Mouse (Mus musculus) kidney, embryonic 15.5 days (tissue): ENCODE data around the gene Prr22. TPM values are rescaled to one million over a fixed set of nuclear protein-coding genes. Genes with fewer than 3 reads are reported as not detected.
A peak's percentile ranks its signal among the peaks of the same experiment; 100 is the strongest.

ENCODE experiments used
- ATAC-seq: fragments of 200-750 bp; cut with Nextera tagmentation; replicated peaks from 2 replicates; pipeline ENCODE4 v1.8.0; 2017; ENCODE audit warnings: moderate TSS enrichment; ENCODE audit not compliant: low FRiP score
- H3K27ac ChIP-seq: fragments of 300-500 bp; sonication (generic); 2 replicates; pipeline ENCODE4 v1.5.1; 2015; ENCODE audit warnings: mild to moderate bottlenecking, inconsistent platforms
- H3K27me3 ChIP-seq: fragments of 300-500 bp; sonication (generic); 2 replicates; pipeline ENCODE4 v1.6.1; 2015; ENCODE audit warnings: inconsistent platforms
- H3K36me3 ChIP-seq: fragments of 300-500 bp; sonication (generic); 2 replicates; pipeline ENCODE4 v1.6.1; 2015; ENCODE audit warnings: inconsistent platforms
- H3K4me1 ChIP-seq: fragments of 300-500 bp; sonication (generic); 2 replicates; pipeline ENCODE4 v1.6.1; 2015; ENCODE audit warnings: inconsistent platforms
- H3K4me2 ChIP-seq: fragments of 300-500 bp; sonication (generic); 2 replicates; pipeline ENCODE4 v1.6.1; 2015; ENCODE audit warnings: moderate library complexity, mild to moderate bottlenecking, inconsistent platforms
- H3K4me3 ChIP-seq: fragments of 300-500 bp; sonication (generic); replicated peaks from 2 replicates; pipeline ENCODE4 v1.5.1; 2015; ENCODE audit warnings: mild to moderate bottlenecking, inconsistent platforms
- H3K9ac ChIP-seq: fragments of 300-500 bp; sonication (generic); 2 replicates; pipeline ENCODE4 v1.6.1; 2015; ENCODE audit warnings: mild to moderate bottlenecking, inconsistent platforms
- H3K9me3 ChIP-seq: fragments of 300-500 bp; sonication (generic); replicated peaks from 2 replicates; pipeline ENCODE4 v1.6.1; 2016; ENCODE audit warnings: inconsistent platforms
- WGBS: fragments of 180-500 bp; shearing (Covaris S2); methylation state at CpG from one replicate; pipeline ENCODE4 v1.1.7; 2015; ENCODE audit warnings: mixed read lengths; 5-methylcytosine and 5-hydroxymethylcytosine counted together
- polyA plus RNA-seq: library from polyadenylated mRNA; unstranded; fragments of >200 nt; fragmentation: Nextera tagmentation; extraction: Ambion mirVana; gene quantifications from 2 replicates; pipeline ENCODE4 v1.2.1, GENCODE M21; 2015

The Prr22 gene
- polyA plus RNA-seq, 1 experiment from 2014 or later, result 1.7 TPM

- Histone ChIP-seq H3K36me3 (no peaks in the 10 kb centered on the region), H3K27me3 (no peaks in the 10 kb centered on the region), H3K27ac (no peak overlapping the region), H3K9ac (no peak overlapping the region), H3K4me3 (no peak overlapping the region), H3K9me3 (no peaks in the 10 kb centered on the region), H3K4me2 (no peak overlapping the region), H3K4me1 (no peaks in the 10 kb centered on the region)
- ATAC-seq, result no peak
- 68% methylated on average over 3 of the region's 3 CpGs for WGBS
Measured at GRCm38 (mm10) chr17:56788886-56789285, 18.8 kb downstream of the Prr22 start.

- no peak for ATAC-seq
Measured at GRCm38 (mm10) chr17:56789286-56789685, 19.2 kb downstream of the Prr22 start.

GRCm38 (mm10) chr17:56792588-56792987 is 22.5 kb downstream of the Prr22 start:
- 78% methylated on average over 3 of the region's 3 CpGs for WGBS
- H3K27ac ChIP-seq, result no peak overlapping the region
- H3K27me3 ChIP-seq, result no peaks in the 10 kb centered on the region
- H3K4me1 ChIP-seq, result no peaks in the 10 kb centered on the region
- no peaks in the 10 kb centered on the region for H3K36me3 ChIP-seq
- ATAC-seq, result no peak
- H3K9ac ChIP-seq, result no peak overlapping the region
- H3K4me2 ChIP-seq, result no peak overlapping the region
- H3K9me3 ChIP-seq, result no peaks in the 10 kb centered on the region
- H3K4me3 ChIP-seq, result no peak overlapping the region

More at GRCm38 (mm10) chr17:56789286-56789685, 19.2 kb downstream of the Prr22 start:
- Histone ChIP-seq H3K4me2 (no peak overlapping the region), H3K4me3 (no peak overlapping the region), H3K36me3 (no peaks in the 10 kb centered on the region), H3K27ac (no peak overlapping the region), H3K9me3 (no peaks in the 10 kb centered on the region), H3K27me3 (no peaks in the 10 kb centered on the region), H3K4me1 (no peaks in the 10 kb centered on the region), H3K9ac (no peak overlapping the region)
- WGBS, result 84% methylated on average over 6 of the region's 6 CpGs

GRCm38 (mm10) chr17:56793614-56794319 is 23.7 kb downstream of the Prr22 start:
- Histone ChIP-seq H3K36me3 (no peaks in the 10 kb centered on the region), H3K4me3 (no peak overlapping the region), H3K27ac (no peak overlapping the region), H3K27me3 (no peaks in the 10 kb centered on the region), H3K9ac (no peak overlapping the region), H3K4me2 (no peak overlapping the region), H3K4me1 (no peaks in the 10 kb centered on the region), H3K9me3 (no peaks in the 10 kb centered on the region)
- no peak; the same call in 1 of the 2 replicates for ATAC-seq
- 75% methylated on average over 6 of the region's 6 CpGs for WGBS

- H3K9me3 ChIP-seq, result no peaks in the 10 kb centered on the region
- H3K4me1 ChIP-seq, result no peaks in the 10 kb centered on the region
- no peak for ATAC-seq
- WGBS, result 89% methylated on average over 3 of the region's 3 CpGs
- H3K4me2 ChIP-seq, result no peak overlapping the region
- no peak overlapping the region for H3K4me3 ChIP-seq
- H3K27me3 ChIP-seq, result no peaks in the 10 kb centered on the region
- H3K27ac ChIP-seq, result no peak overlapping the region
- H3K36me3 ChIP-seq, result peaks cover 3% of the 10 kb centered on the region; the same call in 1 of the 2 replicates
- H3K9ac ChIP-seq, result no peak overlapping the region
Measured at GRCm38 (mm10) chr17:56799276-56799675, 29.2 kb downstream of the Prr22 start.

GRCm38 (mm10) chr17:56802065-56802464 is 32.0 kb downstream of the Prr22 start:
- Histone ChIP-seq H3K36me3 (peaks cover 3% of the 10 kb centered on the region; the same call in 1 of the 2 replicates), H3K27ac (no peak overlapping the region)

GRCm38 (mm10) chr17:56804952-56805351 is 34.9 kb downstream of the Prr22 start:
- 70% methylated on average over 5 of the region's 5 CpGs for WGBS
- Histone ChIP-seq H3K36me3 (peaks cover 3% of the 10 kb centered on the region; the same call in 1 of the 2 replicates), H3K9ac (no peak overlapping the region), H3K4me3 (no peak overlapping the region), H3K4me2 (no peak overlapping the region), H3K4me1 (peaks cover 2% of the 10 kb centered on the region), H3K9me3 (no peaks in the 10 kb centered on the region), H3K27ac (no peak overlapping the region), H3K27me3 (no peaks in the 10 kb centered on the region)
- no peak for ATAC-seq

More at GRCm38 (mm10) chr17:56802065-56802464, 32.0 kb downstream of the Prr22 start:
- Histone ChIP-seq H3K4me2 (no peak overlapping the region), H3K9ac (no peak overlapping the region), H3K4me1 (no peaks in the 10 kb centered on the region), H3K27me3 (no peaks in the 10 kb centered on the region), H3K4me3 (no peak overlapping the region), H3K9me3 (no peaks in the 10 kb centered on the region)
- 81% methylated on average over 8 of the region's 8 CpGs for WGBS
- ATAC-seq, result no peak

GRCm38 (mm10) chr17:56805784-56806183 is 35.7 kb downstream of the Prr22 start:
- H3K9me3 ChIP-seq, result no peaks in the 10 kb centered on the region

GRCm38 (mm10) chr17:56808518-56808917 is 38.5 kb downstream of the Prr22 start:
- WGBS, result 8% methylated on average over 9 of the region's 9 CpGs
- ATAC-seq, result peak; percentile 77

More at GRCm38 (mm10) chr17:56805784-56806183, 35.7 kb downstream of the Prr22 start:
- Histone ChIP-seq H3K4me2 (no peak overlapping the region), H3K36me3 (peaks cover 3% of the 10 kb centered on the region; the same call in 1 of the 2 replicates), H3K4me1 (peaks cover 11% of the 10 kb centered on the region), H3K4me3 (no peak overlapping the region), H3K9ac (no peak overlapping the region), H3K27ac (no peak overlapping the region), H3K27me3 (no peaks in the 10 kb centered on the region)
- ATAC-seq, result no peak
- WGBS, result 85% methylated on average over 1 of the region's 1 CpGs

GRCm38 (mm10) chr17:56810245-56810644 is 40.2 kb downstream of the Prr22 start:
- Histone ChIP-seq H3K36me3 (no peaks in the 10 kb centered on the region), H3K27ac (no peak overlapping the region), H3K9ac (no peak overlapping the region), H3K4me2 (no peak overlapping the region), H3K27me3 (no peaks in the 10 kb centered on the region), H3K4me3 (no peak overlapping the region), H3K9me3 (no peaks in the 10 kb centered on the region), H3K4me1 (peaks cover 22% of the 10 kb centered on the region)
- ATAC-seq, result peak; percentile 45
- WGBS, result 15% methylated on average over 3 of the region's 3 CpGs

More at GRCm38 (mm10) chr17:56808518-56808917, 38.5 kb downstream of the Prr22 start:
- Histone ChIP-seq H3K27me3 (no peaks in the 10 kb centered on the region), H3K4me1 (peaks cover 13% of the 10 kb centered on the region), H3K9me3 (no peaks in the 10 kb centered on the region), H3K36me3 (no peaks in the 10 kb centered on the region), H3K9ac (no peak overlapping the region), H3K4me3 (no peak overlapping the region), H3K4me2 (no peak overlapping the region), H3K27ac (no peak overlapping the region)

- 0 out of 2 replicates have a peak, but pooled peaks have one; percentile 44 for ATAC-seq
- Histone ChIP-seq H3K4me1 (peaks cover 22% of the 10 kb centered on the region), H3K27me3 (no peaks in the 10 kb centered on the region), H3K4me3 (no peak overlapping the region), H3K9ac (no peak overlapping the region), H3K9me3 (no peaks in the 10 kb centered on the region), H3K27ac (no peak overlapping the region), H3K36me3 (no peaks in the 10 kb centered on the region), H3K4me2 (no peak overlapping the region)
- 16% methylated on average over 24 of the region's 24 CpGs for WGBS
Measured at GRCm38 (mm10) chr17:56814316-56815056, 44.4 kb downstream of the Prr22 start.

GRCm38 (mm10) chr17:56815057-56815345 is 45.0 kb downstream of the Prr22 start:
- WGBS, result 87% methylated on average over 3 of the region's 3 CpGs
- no peaks in the 10 kb centered on the region for H3K27me3 ChIP-seq
- peaks cover 19% of the 10 kb centered on the region for H3K4me1 ChIP-seq
- no peak overlapping the region for H3K9ac ChIP-seq
- no peak for ATAC-seq
- no peaks in the 10 kb centered on the region for H3K9me3 ChIP-seq
- no peaks in the 10 kb centered on the region for H3K36me3 ChIP-seq
- H3K27ac ChIP-seq, result no peak overlapping the region
- H3K4me2 ChIP-seq, result no peak overlapping the region
- H3K4me3 ChIP-seq, result no peak overlapping the region
